Mouse (Mus musculus): ENCODE data around the gene Taf15. TPM values are rescaled to one million over a fixed set of nuclear protein-coding genes. Genes with fewer than 3 reads are reported as not detected.
"Not testable (repeated sequence)": the region's sequence is repeated elsewhere in the genome, so short reads cannot be mapped to it uniquely, and the experiment has no call there.

Gene Taf15
- polyA plus RNA-seq, 1 experiment, result 21.1 TPM

DNA sequence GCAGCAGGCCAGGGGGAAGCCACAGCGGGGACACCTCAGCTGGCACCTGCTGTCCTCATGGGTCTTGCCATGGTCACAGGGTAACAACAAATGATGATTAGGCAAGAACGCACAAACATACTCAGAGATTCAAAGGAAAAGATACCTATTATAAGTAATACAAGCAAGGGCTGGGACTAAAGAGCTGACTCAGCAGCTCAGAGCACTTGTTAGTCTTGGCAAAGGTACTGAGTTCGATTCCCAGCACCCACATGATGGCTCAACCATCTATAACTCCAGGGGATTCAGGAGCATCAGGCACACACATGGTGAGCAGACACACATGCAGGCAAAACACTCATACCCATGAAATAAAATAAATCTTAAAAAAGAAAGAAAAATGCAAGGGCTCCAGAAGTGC, 68.5 kb downstream of the Taf15 start:
- H3K4me1 ChIP-seq (ENCODE audit: control insufficient read depth), result no peaks in the 10 kb centered on the region
- no peaks in the 10 kb centered on the region for H3K36me3 ChIP-seq (ENCODE audit: control insufficient read depth)
- no peaks in the 10 kb centered on the region for H3K9me3 ChIP-seq (ENCODE audit: control insufficient read depth, low read length)
- TF ChIP-seq TAL1 (IDR thresholded peaks at IDR 0.05; ENCODE audit: low read length) (no peak), GATA1 (IDR thresholded peaks at IDR 0.05; ENCODE audit: low read length) (no peak)
- no peak overlapping the region for H3K4me3 ChIP-seq (replicated peaks)
- H3K27me3 ChIP-seq (ENCODE audit: control insufficient read depth), result no peaks in the 10 kb centered on the region

DNA sequence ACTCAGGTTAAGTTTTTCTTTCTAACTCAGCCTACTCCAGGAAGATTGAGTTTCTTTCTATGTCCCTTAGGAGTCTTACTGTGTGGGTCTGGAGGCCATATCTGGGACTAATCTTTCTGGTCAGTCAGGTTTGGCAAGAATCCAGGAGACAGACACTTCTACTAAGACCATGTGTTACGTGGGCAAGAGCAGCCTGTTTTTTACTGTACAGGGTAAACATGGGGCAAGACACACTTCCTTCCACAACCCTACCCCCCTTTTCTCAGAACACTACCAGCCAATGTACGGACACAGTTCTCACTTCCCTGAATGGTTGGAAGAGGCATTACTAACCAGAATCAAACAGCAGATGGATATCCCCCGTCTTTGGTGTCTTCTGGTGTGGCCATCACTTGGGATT, 71.3 kb downstream of the Taf15 start:
- Histone ChIP-seq H3K4me3 (replicated peaks) (no peak overlapping the region), H3K4me1 (ENCODE audit: control insufficient read depth) (no peaks in the 10 kb centered on the region), H3K9me3 (ENCODE audit: control insufficient read depth, low read length) (no peaks in the 10 kb centered on the region), H3K36me3 (ENCODE audit: control insufficient read depth) (no peaks in the 10 kb centered on the region), H3K27me3 (ENCODE audit: control insufficient read depth) (no peaks in the 10 kb centered on the region)
- TF ChIP-seq TAL1 (IDR thresholded peaks at IDR 0.05; ENCODE audit: low read length) (no peak), GATA1 (IDR thresholded peaks at IDR 0.05; ENCODE audit: low read length) (no peak)

DNA sequence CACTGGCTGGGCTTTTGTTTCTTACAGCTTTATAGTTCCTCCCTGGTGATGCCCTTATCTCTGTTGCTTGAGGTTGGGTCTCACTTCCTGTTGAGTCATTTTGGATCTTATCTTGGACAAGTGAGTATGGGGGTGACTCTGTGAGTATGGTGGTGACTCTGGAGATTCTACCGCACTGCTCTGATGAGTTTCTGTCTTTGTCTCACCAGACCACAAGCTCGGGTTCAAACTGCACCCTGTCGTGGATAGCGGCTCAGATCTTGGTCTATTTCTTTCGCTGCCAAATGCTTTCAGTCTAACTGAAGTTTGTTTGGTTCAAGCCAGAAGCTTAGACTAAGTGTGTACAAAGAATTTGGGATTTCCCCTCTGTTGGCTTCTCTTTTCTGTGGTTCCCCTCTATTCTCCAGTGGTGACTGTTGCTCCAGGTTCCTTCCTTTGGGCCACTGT, 77.3 kb downstream of the Taf15 start:
- Histone ChIP-seq H3K27me3 (ENCODE audit: control insufficient read depth) (no peaks in the 10 kb centered on the region), H3K4me1 (ENCODE audit: control insufficient read depth) (no peaks in the 10 kb centered on the region), H3K9me3 (ENCODE audit: control insufficient read depth, low read length) (no peaks in the 10 kb centered on the region), H3K36me3 (ENCODE audit: control insufficient read depth) (no peaks in the 10 kb centered on the region), H3K4me3 (replicated peaks) (no peak overlapping the region)
- no peak for TF ChIP-seq TAL1 (IDR thresholded peaks at IDR 0.05; ENCODE audit: low read length)
- no peak for TF ChIP-seq GATA1 (IDR thresholded peaks at IDR 0.05; ENCODE audit: low read length)

DNA sequence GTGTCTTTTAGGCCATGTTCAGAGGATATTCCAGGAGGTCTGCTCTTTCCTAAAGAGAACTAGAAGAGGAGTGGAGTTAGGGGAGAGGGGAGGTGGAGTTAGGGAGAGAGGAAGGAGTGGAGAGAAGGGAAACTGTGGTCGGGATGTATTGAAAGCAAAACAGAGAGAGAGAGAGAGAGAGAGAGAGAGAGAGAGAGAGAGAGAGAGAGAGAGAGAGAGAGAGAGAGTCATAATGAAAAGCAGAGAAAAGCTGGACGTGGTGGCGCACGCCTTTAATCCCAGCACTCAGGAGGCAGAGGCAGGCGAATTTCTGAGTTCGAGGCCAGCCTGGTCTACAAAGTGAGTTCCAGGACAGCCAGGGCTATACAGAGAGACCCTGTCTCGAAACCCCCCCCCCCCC, 78.2 kb downstream of the Taf15 start:
- not testable (repeated sequence) for H3K36me3 ChIP-seq (ENCODE audit: control insufficient read depth); H3K4me1 ChIP-seq (ENCODE audit: control insufficient read depth); H3K4me3 ChIP-seq (replicated peaks); H3K27me3 ChIP-seq (ENCODE audit: control insufficient read depth); H3K9me3 ChIP-seq (ENCODE audit: control insufficient read depth, low read length)

DNA sequence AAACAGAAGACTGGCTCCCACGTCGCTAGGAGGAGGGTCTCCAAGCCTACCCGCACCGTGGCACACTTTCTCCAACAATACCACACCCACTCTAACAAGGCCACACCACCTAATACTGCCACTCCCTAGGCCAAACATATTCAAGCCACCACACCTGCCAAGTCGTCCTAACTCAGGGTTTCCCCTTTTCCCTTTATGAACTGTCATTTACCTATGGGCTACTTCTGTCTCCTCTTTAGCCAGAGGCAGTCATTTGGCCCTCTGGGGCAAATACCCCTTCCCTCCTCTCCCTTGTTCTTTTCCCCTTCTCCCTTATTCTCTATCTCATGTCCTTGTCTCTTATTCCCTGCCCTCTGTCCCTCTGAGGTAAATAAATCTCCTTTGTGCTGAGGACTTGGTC, 78.8 kb downstream of the Taf15 start:
- no peak for TF ChIP-seq GATA1 (IDR thresholded peaks at IDR 0.05; ENCODE audit: low read length)
- TF ChIP-seq TAL1 (IDR thresholded peaks at IDR 0.05; ENCODE audit: low read length), result no peak
- Histone ChIP-seq H3K4me3 (replicated peaks) (no peak overlapping the region), H3K4me1 (ENCODE audit: control insufficient read depth) (no peaks in the 10 kb centered on the region), H3K27me3 (ENCODE audit: control insufficient read depth) (no peaks in the 10 kb centered on the region), H3K9me3 (ENCODE audit: control insufficient read depth, low read length) (no peaks in the 10 kb centered on the region), H3K36me3 (ENCODE audit: control insufficient read depth) (no peaks in the 10 kb centered on the region)

Other genes with a start within 250 kb of the Taf15 start
- 1.0 and 1.1 TPM in 2 replicates for gene Slfn14, start 186.4 kb upstream of the Taf15 start, polyA plus RNA-seq (2012)
- gene Ap2b1, start 174.1 kb upstream of the Taf15 start, polyA plus RNA-seq (2012), result 1.3 and 1.5 TPM in 2 replicates
- 0.02 and 0.07 TPM in 2 replicates for gene Pex12, start 170.5 kb upstream of the Taf15 start, polyA plus RNA-seq (2012)
- gene Rasl10b, start 63.9 kb upstream of the Taf15 start, polyA plus RNA-seq (2012), result not detected in 2 replicates
- gene Gas2l2, start 43.6 kb upstream of the Taf15 start, polyA plus RNA-seq (2012), result not detected in 2 replicates
- gene 1700020L24Rik, start 35.4 kb upstream of the Taf15 start, polyA plus RNA-seq (2012), result not detected in 2 replicates
- gene Mmp28, start 10.0 kb upstream of the Taf15 start, polyA plus RNA-seq (2012), result not detected in 2 replicates
- gene Heatr9, start 49.1 kb downstream of the Taf15 start, polyA plus RNA-seq (2012), result not detected in 2 replicates
- not detected in 2 replicates for gene Ccl5, start 57.4 kb downstream of the Taf15 start, polyA plus RNA-seq (2012)
- 0.06 TPM in 1 of 2 replicates, not detected in the other for gene Ccl9, start 105.5 kb downstream of the Taf15 start, polyA plus RNA-seq (2012)
- gene Ccl6, start 120.0 kb downstream of the Taf15 start, polyA plus RNA-seq (2012), result 0.23 TPM in 1 of 2 replicates, not detected in the other
- not detected in 2 replicates for gene Rpl9-ps1, start 172.5 kb downstream of the Taf15 start, polyA plus RNA-seq (2012)
- 0.08 and 0.24 TPM in 2 replicates for gene Ccl3, start 176.3 kb downstream of the Taf15 start, polyA plus RNA-seq (2012)
- gene Ccl4, start 189.5 kb downstream of the Taf15 start, polyA plus RNA-seq (2012), result 0.09 TPM in 1 of 2 replicates, not detected in the other
- not detected in 2 replicates for gene Wfdc17, start 230.9 kb downstream of the Taf15 start, polyA plus RNA-seq (2012)
- gene Wfdc18, start 235.9 kb downstream of the Taf15 start, polyA plus RNA-seq (2012), result not detected in 2 replicates